ENCODE assay signal across 25 mouse cellular contexts in the genomic region with DNA sequence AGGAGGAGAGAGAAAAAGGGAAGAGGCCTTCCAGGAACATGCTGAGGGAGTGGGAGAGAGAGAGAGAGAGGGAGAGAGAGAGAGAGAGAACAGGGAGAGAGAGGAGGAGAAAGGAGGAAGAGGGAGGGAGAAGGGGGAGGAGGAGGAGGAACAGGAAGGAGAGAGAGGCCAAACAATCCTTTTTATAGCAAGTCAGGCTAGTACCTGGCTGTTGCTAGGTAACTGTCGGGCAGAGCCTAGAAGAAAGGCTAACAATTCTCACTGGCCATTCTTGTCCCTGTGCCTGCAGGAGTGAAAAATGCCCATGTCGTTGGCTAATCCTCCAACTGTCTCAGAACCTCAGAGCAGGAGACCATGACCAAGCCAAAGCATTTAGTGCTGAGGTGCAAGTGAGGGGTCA. TPM values are rescaled to one million over a fixed set of nuclear protein-coding genes. Genes with fewer than 3 reads are reported as not detected.
DNase-seq lines count a peak whose midpoint lies in the region; ATAC-seq lines count a peak whose summit lies in the region.
"Had no signal": no experiment of that assay in that cellular context is flagged by ENCODE, and none has a peak within 500 bp of the region (broad histone marks: within the 10 kb centered on the region; RNA-seq: fewer than 3 reads in every experiment).

No protein-coding gene starts in this region.

- DNase-seq in frontal cortex, postnatal 14 days (ENCODE audit: low spot score in 2 of 2), result no peak
- DNase-seq in left cerebral cortex, postnatal 25 days (ENCODE audit: low spot score in 2 of 2), result peak; percentile 8 to 47
- DNase-seq in left cerebral cortex, adult 18-20 months (ENCODE audit: low spot score in 2 of 2), result no peak
- DNase-seq in right cerebral cortex, postnatal 25 days, result peak; percentile 12
- no peak for DNase-seq in right cerebral cortex, postnatal 14 days
- peak; percentile 43 for DNase-seq in induced T-regulatory cell, adult 2 months (ENCODE audit: low read depth)
- no peak for DNase-seq in kidney, adult 8-10 months
- DNase-seq: adrenal gland, adult 2 months; cerebellum, adult 18-20 months; cerebellum, postnatal 14 days; gastrocnemius, postnatal 25 days; heart, adult 2 months; heart, postnatal 14 days; kidney, adult 2 months; kidney, postnatal 10 days; lung, postnatal 14 days had no signal

- ATAC-seq in frontal cortex, adult (ENCODE audit: low TSS enrichment), result peak; percentile 32
- ATAC-seq: inflammation-experienced regulatory T-cells, adult 6 months; Patski had no signal

- intact Hi-C loops in left cerebral cortex, postnatal 25 days (cut with DNase I), result no loop called here

RNA-seq across cellular contexts. Expression of gene Il2ra, which starts 16.7 kb away (rescaled TPM):
- not detected for total RNA-seq in left cerebral cortex, postnatal 25 days (2021)
- total RNA-seq in left cerebral cortex, adult 18-20 months (2021), result under 1 TPM in 1 of 2 experiments, not detected in 1; 0.19 TPM
- total RNA-seq: layer of hippocampus, postnatal 10 days had no signal

RNA-seq across cellular contexts. Expression of gene Gm17490, which starts 33.2 kb away (rescaled TPM):
- total RNA-seq in left cerebral cortex, postnatal 25 days (2021), result not detected
- total RNA-seq in left cerebral cortex, adult 18-20 months (2021), result not detected
- total RNA-seq: adrenal gland, adult 2 months; adrenal gland, postnatal 4 days; CH12.LX; G1E; gastrocnemius, postnatal 25 days; heart, adult 2 months; heart, postnatal 14 days; layer of hippocampus, postnatal 10 days; megakaryocyte, adult 5-6 weeks; monocyte, adult 5-6 weeks had no signal

RNA-seq across cellular contexts. Expression of gene Il15ra, which starts 45.8 kb away (rescaled TPM):
- total RNA-seq in left cerebral cortex, postnatal 25 days (2021), result 10 to 100 TPM in 1 of 2 experiments, 1 to 10 TPM in 1; 6.8 to 11.0 TPM
- total RNA-seq in left cerebral cortex, adult 18-20 months (2021), result 10 to 100 TPM in 1 of 2 experiments, 1 to 10 TPM in 1; 7.4 to 14.0 TPM

RNA-seq across cellular contexts. Expression of gene Rbm17, which starts 55.3 kb away (rescaled TPM):
- 10 to 100 TPM; 73.5 to 87.7 TPM for total RNA-seq in left cerebral cortex, postnatal 25 days (2021)
- total RNA-seq in left cerebral cortex, adult 18-20 months (2021), result 10 to 100 TPM; 88.5 to 93.5 TPM

Comparison
In these comparisons a context has a peak if more than half of its experiments do, and no peak if none do; other contexts are left out.
1. DNase-seq: peak in left cerebral cortex, postnatal 25 days (2 of 2), right cerebral cortex, postnatal 25 days (single experiment) and induced T-regulatory cell, adult 2 months (single experiment); none in frontal cortex, postnatal 14 days (0 of 2), left cerebral cortex, adult 18-20 months (0 of 2), right cerebral cortex, postnatal 14 days (single experiment) and kidney, adult 8-10 months (0 of 2).